Mouse (Mus musculus) lung, postnatal 4 days (tissue): ENCODE results near the gene Gm21748.
"Not testable (repeated sequence)": the region's sequence is repeated elsewhere in the genome, so short reads cannot be mapped to it uniquely, and the experiment has no call there.

ENCODE experiments used
- DNase-seq, 2 experiments: peaks; one replicate each; pipeline ENCODE4 v3.0.0; 2021

Gene Gm21748

GRCm38 (mm10) chrY:90839077-90839476 is at the start of gene Gm21748:
Gm21748 (minus strand) TSS chrY:90839177.
- not testable (repeated sequence) for DNase-seq
